Mouse (Mus musculus) cerebellum, adult 11 months (tissue): Measurements from ENCODE around the gene Rnf40.
"Not testable (repeated sequence)": the region's sequence is repeated elsewhere in the genome, so short reads cannot be mapped to it uniquely, and the experiment has no call there.

ENCODE experiments used
- DNase-seq: peaks from one replicate; pipeline ENCODE4 v3.0.0; 2022

The Rnf40 gene

GRCm38 (mm10) chr7:127604256-127604655 is 15.7 kb downstream of the Rnf40 start:
- DNase-seq = no peak

GRCm38 (mm10) chr7:127607150-127607549 is 18.6 kb downstream of the Rnf40 start:
- no peak for DNase-seq

GRCm38 (mm10) chr7:127611011-127611410 is 22.4 kb downstream of the Rnf40 start:
- no peak for DNase-seq

GRCm38 (mm10) chr7:127611561-127611960 is 23.0 kb downstream of the Rnf40 start:
- DNase-seq = no peak

- no peak for DNase-seq
These were observed 24.9 kb downstream of the Rnf40 start for GRCm38 (mm10) chr7:127613501-127613900.

- DNase-seq = no peak
These were observed 25.5 kb downstream of the Rnf40 start for GRCm38 (mm10) chr7:127614091-127614490.

GRCm38 (mm10) chr7:127614511-127614890 is 25.9 kb downstream of the Rnf40 start:
- no peak for DNase-seq

GRCm38 (mm10) chr7:127614891-127615843 is 26.6 kb downstream of the Rnf40 start, which contains the start of gene Zfp629:
Gene Zfp629, minus strand, starts transcription at chr7:127615797.
- peak; percentile 68 for DNase-seq

- DNase-seq = no peak
These were observed 27.8 kb downstream of the Rnf40 start for GRCm38 (mm10) chr7:127616336-127616735.

- DNase-seq = no peak
These were observed 28.3 kb downstream of the Rnf40 start for GRCm38 (mm10) chr7:127616881-127617280.

- DNase-seq = no peak
These were observed 29.4 kb downstream of the Rnf40 start for GRCm38 (mm10) chr7:127617962-127618361.

GRCm38 (mm10) chr7:127618402-127618801 is 29.8 kb downstream of the Rnf40 start:
- not testable (repeated sequence) for DNase-seq

- DNase-seq = no peak
These were observed 37.5 kb downstream of the Rnf40 start for GRCm38 (mm10) chr7:127626039-127626438.

GRCm38 (mm10) chr7:127626471-127626870 is 37.9 kb downstream of the Rnf40 start:
- DNase-seq = no peak

GRCm38 (mm10) chr7:127628646-127629045 is 40.1 kb downstream of the Rnf40 start:
- DNase-seq = no peak

GRCm38 (mm10) chr7:127631416-127631815 is 42.8 kb downstream of the Rnf40 start:
- DNase-seq = no peak

GRCm38 (mm10) chr7:127636963-127637362 is 48.4 kb downstream of the Rnf40 start:
- peak; percentile 71 for DNase-seq

- DNase-seq = no peak
These were observed 52.7 kb downstream of the Rnf40 start for GRCm38 (mm10) chr7:127641260-127641659.

GRCm38 (mm10) chr7:127642254-127642653 is 53.7 kb downstream of the Rnf40 start:
- DNase-seq = no peak

- no peak for DNase-seq
These were observed 57.8 kb downstream of the Rnf40 start for GRCm38 (mm10) chr7:127646363-127646762.

- not testable (repeated sequence) for DNase-seq
These were observed 59.0 kb downstream of the Rnf40 start for GRCm38 (mm10) chr7:127647576-127647975.

GRCm38 (mm10) chr7:127648516-127649201 is 60.1 kb downstream of the Rnf40 start:
- DNase-seq = no peak

GRCm38 (mm10) chr7:127649206-127649605 is 60.6 kb downstream of the Rnf40 start:
- DNase-seq = no peak

- no peak for DNase-seq
These were observed 63.1 kb downstream of the Rnf40 start for GRCm38 (mm10) chr7:127651624-127652023.
